Mouse (Mus musculus) neural tube, embryonic 15.5 days (tissue): ENCODE measurements around the gene Lrrc49. TPM values are rescaled to one million over a fixed set of nuclear protein-coding genes. Genes with fewer than 3 reads are reported as not detected.

Experiments used
- ATAC-seq: fragments of 200-750 bp; cut with Nextera tagmentation; 2 replicates; pipeline ENCODE4 v1.8.0; 2017; ENCODE audit warnings: mild to moderate bottlenecking, moderate TSS enrichment, moderate library complexity; ENCODE audit not compliant: low FRiP score
- H3K27ac ChIP-seq: fragments of 300-500 bp; sonication (generic); replicated peaks from 2 replicates; pipeline ENCODE4 v1.5.1; 2015; ENCODE audit warnings: mild to moderate bottlenecking, inconsistent platforms
- H3K27me3 ChIP-seq: fragments of 300-500 bp; sonication (generic); replicated peaks from 2 replicates; pipeline ENCODE4 v1.6.1; 2015; ENCODE audit warnings: inconsistent platforms
- H3K36me3 ChIP-seq: fragments of 300-500 bp; sonication (generic); 2 replicates; pipeline ENCODE4 v1.6.1; 2015; ENCODE audit warnings: inconsistent platforms
- H3K4me1 ChIP-seq: fragments of 300-500 bp; sonication (generic); 2 replicates; pipeline ENCODE4 v1.6.1; 2015; ENCODE audit warnings: inconsistent platforms
- H3K4me2 ChIP-seq: fragments of 300-500 bp; sonication (generic); 2 replicates; pipeline ENCODE4 v1.6.1; 2015; ENCODE audit warnings: inconsistent platforms, mild to moderate bottlenecking, moderate library complexity
- H3K4me3 ChIP-seq: fragments of 300-500 bp; sonication (generic); replicated peaks from 2 replicates; pipeline ENCODE4 v1.5.1; 2015; ENCODE audit warnings: mild to moderate bottlenecking, inconsistent platforms
- H3K9ac ChIP-seq: fragments of 300-500 bp; sonication (generic); replicated peaks from 2 replicates; pipeline ENCODE4 v1.6.1; 2015; ENCODE audit warnings: mild to moderate bottlenecking, inconsistent platforms
- H3K9me3 ChIP-seq: fragments of 300-500 bp; sonication (generic); replicated peaks from 2 replicates; pipeline ENCODE4 v1.6.1; 2016; ENCODE audit warnings: inconsistent platforms
- WGBS: fragments of 180-500 bp; shearing (Covaris S2); methylation state at CpG from one replicate; pipeline ENCODE4 v1.1.7; 2015; ENCODE audit warnings: mixed read lengths; 5-methylcytosine and 5-hydroxymethylcytosine counted together
- polyA plus RNA-seq: library from polyadenylated mRNA; unstranded; fragments of >200 nt; fragmentation: Nextera tagmentation; extraction: Ambion mirVana; gene quantifications from 2 replicates; pipeline ENCODE4 v1.2.1, GENCODE M21; 2015

Gene Lrrc49
- polyA plus RNA-seq, 1 experiment from 2014 or later: 77.7 TPM

- Histone ChIP-seq H3K27ac (no peak overlapping the region), H3K4me1 (no peaks in the 10 kb centered on the region), H3K27me3 (0 out of 2 replicates have a peak, but pooled peaks cover 2% of the 10 kb centered on the region), H3K36me3 (no peaks in the 10 kb centered on the region), H3K9ac (no peak overlapping the region), H3K9me3 (no peaks in the 10 kb centered on the region), H3K4me2 (no peak overlapping the region), H3K4me3 (no peak overlapping the region)
- 80% methylated on average over 3 of the region's 3 CpGs for WGBS
- ATAC-seq: no peak
Measured at GRCm38 (mm10) chr9:60528269-60528668, 159.7 kb downstream of the Lrrc49 start.

DNA sequence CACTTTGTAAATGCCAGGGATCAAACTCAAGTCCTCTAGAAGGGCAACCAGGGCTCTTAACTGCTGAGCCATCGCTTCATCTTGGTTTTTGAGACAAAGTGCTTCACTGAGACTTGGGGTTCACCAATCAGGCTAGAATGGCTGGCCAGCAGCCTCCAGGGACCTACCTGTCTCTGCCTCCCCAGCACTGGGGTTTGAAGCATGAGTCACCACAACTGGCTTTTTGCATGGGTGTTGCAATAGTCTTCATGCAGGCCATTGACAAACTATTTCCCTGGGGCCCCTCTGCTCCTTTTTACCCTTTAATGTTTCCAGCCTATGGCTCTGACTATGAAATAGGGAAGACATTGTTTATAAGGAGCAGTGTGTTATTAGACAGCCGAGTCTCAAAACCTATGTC, 160.1 kb downstream of the Lrrc49 start:
- no peak overlapping the region for H3K9ac ChIP-seq
- ATAC-seq: no peak
- no peak overlapping the region for H3K27ac ChIP-seq
- H3K36me3 ChIP-seq: no peaks in the 10 kb centered on the region
- H3K4me1 ChIP-seq: no peaks in the 10 kb centered on the region
- 0 out of 2 replicates have a peak, but pooled peaks cover 4% of the 10 kb centered on the region for H3K27me3 ChIP-seq
- no peaks in the 10 kb centered on the region for H3K9me3 ChIP-seq
- no peak overlapping the region for H3K4me2 ChIP-seq
- 87% methylated on average over 2 of the region's 2 CpGs for WGBS
- no peak overlapping the region for H3K4me3 ChIP-seq

- no peak for ATAC-seq
- H3K4me3 ChIP-seq: no peak overlapping the region
- WGBS: 69% methylated on average over 5 of the region's 5 CpGs
- no peaks in the 10 kb centered on the region for H3K9me3 ChIP-seq
- H3K27ac ChIP-seq: no peak overlapping the region
- no peak overlapping the region for H3K4me2 ChIP-seq
- no peaks in the 10 kb centered on the region for H3K36me3 ChIP-seq
- no peak overlapping the region for H3K9ac ChIP-seq
- 0 out of 2 replicates have a peak, but pooled peaks cover 4% of the 10 kb centered on the region for H3K27me3 ChIP-seq
- H3K4me1 ChIP-seq: peaks cover 5% of the 10 kb centered on the region
Measured at GRCm38 (mm10) chr9:60527051-60527450, 160.9 kb downstream of the Lrrc49 start.

- H3K4me2 ChIP-seq: no peak overlapping the region
- no peak for ATAC-seq
- 83% methylated on average over 5 of the region's 5 CpGs for WGBS
- H3K9ac ChIP-seq: no peak overlapping the region
- no peaks in the 10 kb centered on the region for H3K36me3 ChIP-seq
- H3K4me1 ChIP-seq: peaks cover 13% of the 10 kb centered on the region
- no peak overlapping the region for H3K27ac ChIP-seq
- H3K4me3 ChIP-seq: no peak overlapping the region
- 0 out of 2 replicates have a peak, but pooled peaks cover 8% of the 10 kb centered on the region for H3K27me3 ChIP-seq
- H3K9me3 ChIP-seq: no peaks in the 10 kb centered on the region
Measured at GRCm38 (mm10) chr9:60526195-60526594, 161.8 kb downstream of the Lrrc49 start.

DNA sequence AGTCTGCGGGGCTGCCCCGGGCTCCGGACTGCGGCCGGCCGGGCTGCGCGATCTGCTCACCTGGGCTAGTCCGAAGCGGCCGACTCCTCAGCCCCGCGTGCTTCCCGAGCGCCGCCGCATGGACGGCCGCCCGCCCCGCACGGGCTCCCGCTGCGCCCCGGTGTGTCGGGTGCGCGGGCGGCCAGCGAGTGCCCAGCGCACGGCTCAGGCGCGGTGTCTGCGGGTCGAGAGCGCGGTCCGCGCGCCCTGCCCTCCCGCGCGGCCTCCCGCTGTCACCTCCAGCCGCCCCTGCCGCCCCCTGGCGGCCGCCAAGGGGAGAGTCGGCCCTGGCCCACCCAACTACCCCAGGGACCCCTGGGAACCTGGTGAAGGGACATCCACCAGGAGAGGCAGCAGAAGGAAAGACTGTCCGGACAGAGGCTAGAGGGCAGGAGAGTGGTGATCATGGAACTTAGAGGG, 166.1 kb downstream of the Lrrc49 start, which contains the start of gene Thsd4:
Thsd4 (minus strand) TSS at position 241 of the 459 bp plus-strand sequence.
- 0 out of 2 replicates have a peak, but pooled peaks have one; percentile 22 for ATAC-seq
- peaks cover 52% of the 10 kb centered on the region for H3K4me1 ChIP-seq
- H3K9me3 ChIP-seq: no peaks in the 10 kb centered on the region
- 0 out of 2 replicates have a peak, but pooled peaks cover 11% of the 10 kb centered on the region for H3K27me3 ChIP-seq
- peak within 1 kb of the TSS; percentile 51 for H3K4me3 ChIP-seq
- peak within 1 kb of the TSS; percentile 85 for H3K4me2 ChIP-seq
- under 1% methylated on average over 29 of the region's 51 CpGs for WGBS
- peak within 1 kb of the TSS; percentile 46 for H3K9ac ChIP-seq
- H3K27ac ChIP-seq: no peak within 1 kb of the TSS
- no peaks in the 10 kb centered on the region for H3K36me3 ChIP-seq

- peaks cover 56% of the 10 kb centered on the region for H3K4me1 ChIP-seq
- no peak for ATAC-seq
- no peak overlapping the region for H3K27ac ChIP-seq
- peak overlapping the region; percentile 85 for H3K4me2 ChIP-seq
- WGBS: 34% methylated on average over 5 of the region's 5 CpGs
- H3K4me3 ChIP-seq: peak overlapping the region; percentile 51
- H3K36me3 ChIP-seq: no peaks in the 10 kb centered on the region
- H3K9ac ChIP-seq: no peak overlapping the region
- H3K27me3 ChIP-seq: 0 out of 2 replicates have a peak, but pooled peaks cover 11% of the 10 kb centered on the region
- H3K9me3 ChIP-seq: no peaks in the 10 kb centered on the region
Measured at GRCm38 (mm10) chr9:60521143-60521542, 166.8 kb downstream of the Lrrc49 start.

- whole genome bisulfite sequencing: 3% methylated on average over 3 of the region's 3 CpGs
- Histone ChIP-seq H3K36me3 (no peaks in the 10 kb centered on the region), H3K27ac (peak overlapping the region; percentile 30; the same call in 1 of the 2 replicates), H3K27me3 (0 out of 2 replicates have a peak, but pooled peaks cover 11% of the 10 kb centered on the region), H3K9ac (no peak overlapping the region), H3K4me2 (peak overlapping the region; percentile 85), H3K9me3 (no peaks in the 10 kb centered on the region), H3K4me1 (peaks cover 56% of the 10 kb centered on the region), H3K4me3 (no peak overlapping the region)
- ATAC-seq: no peak
Measured at GRCm38 (mm10) chr9:60519601-60520000, 168.4 kb downstream of the Lrrc49 start.

Other genes with a start within 250 kb of the Lrrc49 start
- gene Thsd4, start 166.1 kb downstream of the Lrrc49 start, polyA plus RNA-seq: 6.8 and 7.9 TPM in 2 replicates
- gene Larp6, start 24.8 kb upstream of the Lrrc49 start, polyA plus RNA-seq: 21.5 and 24.1 TPM in 2 replicates
- gene Uaca, start 106.4 kb upstream of the Lrrc49 start, polyA plus RNA-seq: 16.9 and 24.6 TPM in 2 replicates